Mouse (Mus musculus) kidney, postnatal 4 days (tissue): ENCODE results near the gene Hoxd3.
A peak's percentile ranks its signal among the peaks of the same experiment; 100 is the strongest.

Experiments used
- DNase-seq, 2 experiments: peaks; one replicate each; pipeline ENCODE4 v3.0.0; 2021; ENCODE audit warnings: mixed read lengths in 2 of 2

The Hoxd3 gene

GRCm38 (mm10) chr2:74679596-74679971 is 32.1 kb upstream of the Hoxd3 start:
- peak; percentile 53 to 69 for DNase-seq

GRCm38 (mm10) chr2:74679980-74680379 is 31.7 kb upstream of the Hoxd3 start:
- peak; percentile 59 to 69 for DNase-seq

DNA sequence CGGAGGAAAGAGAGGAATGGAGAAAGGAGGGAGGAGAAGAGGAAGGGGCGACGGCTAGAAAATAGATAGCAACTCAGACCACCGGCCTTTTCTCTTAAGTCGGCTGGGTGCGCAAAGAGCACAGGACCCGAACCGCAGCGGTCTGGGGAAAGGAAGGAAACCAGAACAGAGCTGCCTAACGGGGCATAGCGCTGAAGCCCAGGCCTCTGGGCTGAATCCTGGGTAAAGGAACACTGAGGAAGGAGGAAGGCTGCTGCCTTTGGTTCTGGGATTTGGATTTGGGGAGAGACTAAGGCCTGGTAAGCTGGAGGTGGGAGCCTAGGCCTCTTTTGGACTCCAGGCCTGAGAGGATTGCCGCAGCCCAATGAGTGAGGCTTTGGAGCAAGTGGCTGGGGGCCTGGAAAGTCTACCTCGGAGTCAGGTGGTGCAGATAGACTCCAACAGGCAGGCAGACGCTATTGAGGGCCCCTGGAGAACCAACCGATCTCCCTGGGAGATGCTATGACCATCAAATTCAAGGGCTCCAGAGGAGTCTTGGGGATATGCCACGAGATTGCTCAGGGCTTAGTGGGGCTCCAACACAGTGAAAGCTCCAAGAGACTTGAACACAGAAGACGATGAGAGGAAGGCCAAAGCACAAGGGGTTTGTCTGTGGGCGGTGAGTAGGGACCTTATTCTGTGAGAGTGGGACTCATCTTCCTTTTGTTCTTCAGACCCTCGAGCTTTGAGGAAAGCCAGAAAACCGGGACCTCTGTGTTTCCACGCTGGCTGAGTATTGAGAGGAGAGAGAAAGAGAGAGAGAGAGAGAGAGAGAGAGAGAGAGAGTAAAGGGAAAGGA is 30.9 kb upstream of the Hoxd3 start:
- DNase-seq, result peak; percentile 59 to 63

DNA sequence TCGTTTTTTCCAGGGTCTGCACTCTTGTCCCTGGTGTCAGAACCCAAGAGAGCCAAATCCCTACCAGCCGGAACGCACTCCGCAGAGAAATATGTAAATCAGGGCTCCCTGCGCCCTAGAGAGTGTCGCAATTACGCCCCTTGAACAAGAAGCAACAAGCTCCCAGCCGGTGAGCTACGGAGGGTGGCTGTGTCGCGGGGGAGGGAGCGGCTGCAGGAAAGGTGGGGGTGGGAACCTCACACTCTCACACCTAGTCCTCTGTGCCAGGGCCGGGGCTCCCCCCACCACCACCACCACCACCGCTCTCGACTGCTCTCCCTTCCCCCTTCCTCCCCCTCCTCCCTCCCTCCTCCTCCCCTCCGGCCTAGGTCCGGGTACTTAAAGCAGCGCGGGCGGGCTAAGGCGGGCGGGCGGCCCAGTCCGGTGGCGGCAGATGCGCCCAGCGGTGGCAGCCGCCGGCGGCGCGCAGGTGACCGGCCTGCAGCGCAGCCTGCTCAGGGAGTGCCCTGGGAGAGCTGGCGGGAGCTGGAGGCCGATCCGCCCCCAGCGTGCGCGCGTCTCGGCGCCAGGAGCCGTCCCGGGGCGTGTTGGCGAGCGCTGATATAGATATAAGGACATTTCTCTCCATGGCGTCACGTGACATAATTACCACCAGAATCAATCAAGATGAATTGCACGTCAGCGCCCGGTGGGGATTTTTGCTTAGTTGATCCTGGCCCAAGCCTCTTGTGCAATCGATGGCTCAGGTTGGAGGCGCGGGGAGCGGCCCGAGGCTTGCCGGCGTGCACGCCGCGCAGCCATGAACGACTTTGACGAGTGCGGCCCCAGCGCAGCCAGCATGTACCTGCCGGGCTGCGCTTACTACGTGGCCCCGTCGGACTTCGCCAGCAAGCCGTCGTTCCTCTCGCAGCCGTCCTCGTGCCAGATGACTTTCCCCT is 29.9 kb upstream of the Hoxd3 start:
- DNase-seq, result peak; percentile 72 to 82

- DNase-seq, result peak in 1 of 2 experiments; percentile 55
These were observed 28.9 kb upstream of the Hoxd3 start for GRCm38 (mm10) chr2:74682796-74683195.

GRCm38 (mm10) chr2:74683471-74683951 is 28.2 kb upstream of the Hoxd3 start:
- DNase-seq, result peak; percentile 66 to 79

GRCm38 (mm10) chr2:74684106-74684505 is 27.6 kb upstream of the Hoxd3 start:
- DNase-seq, result no peak

DNA sequence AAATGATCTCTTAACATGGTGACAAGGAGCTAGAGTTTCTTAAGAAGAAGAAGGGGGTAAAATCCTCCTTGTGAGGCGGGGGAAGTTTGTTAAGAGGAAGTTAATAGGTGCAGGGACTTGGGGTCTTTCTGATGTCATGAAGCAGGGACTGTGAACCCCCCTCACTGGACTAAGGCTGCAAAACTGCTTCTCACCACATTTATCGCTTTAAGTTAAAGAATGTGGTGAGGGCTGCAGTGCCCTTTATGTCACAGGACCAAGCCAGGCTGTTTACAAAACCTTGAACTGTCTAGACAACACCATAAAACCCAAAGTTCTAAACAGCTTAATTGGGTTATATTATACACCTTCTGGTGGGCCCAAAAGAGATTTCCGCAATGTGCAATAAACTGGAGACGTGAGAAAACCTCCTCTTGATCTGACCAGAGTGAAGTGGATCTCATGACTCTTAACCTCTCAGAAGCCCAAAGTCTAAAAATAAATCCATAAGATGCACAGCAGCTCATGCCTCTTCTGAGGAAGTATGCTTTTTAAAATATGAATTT is 26.6 kb upstream of the Hoxd3 start:
- no peak for DNase-seq

GRCm38 (mm10) chr2:74686301-74686987 is 25.3 kb upstream of the Hoxd3 start:
- peak; percentile 90 to 92 for DNase-seq

- peak; percentile 45 to 72 for DNase-seq
These were observed 24.6 kb upstream of the Hoxd3 start for GRCm38 (mm10) chr2:74686988-74687697.

DNA sequence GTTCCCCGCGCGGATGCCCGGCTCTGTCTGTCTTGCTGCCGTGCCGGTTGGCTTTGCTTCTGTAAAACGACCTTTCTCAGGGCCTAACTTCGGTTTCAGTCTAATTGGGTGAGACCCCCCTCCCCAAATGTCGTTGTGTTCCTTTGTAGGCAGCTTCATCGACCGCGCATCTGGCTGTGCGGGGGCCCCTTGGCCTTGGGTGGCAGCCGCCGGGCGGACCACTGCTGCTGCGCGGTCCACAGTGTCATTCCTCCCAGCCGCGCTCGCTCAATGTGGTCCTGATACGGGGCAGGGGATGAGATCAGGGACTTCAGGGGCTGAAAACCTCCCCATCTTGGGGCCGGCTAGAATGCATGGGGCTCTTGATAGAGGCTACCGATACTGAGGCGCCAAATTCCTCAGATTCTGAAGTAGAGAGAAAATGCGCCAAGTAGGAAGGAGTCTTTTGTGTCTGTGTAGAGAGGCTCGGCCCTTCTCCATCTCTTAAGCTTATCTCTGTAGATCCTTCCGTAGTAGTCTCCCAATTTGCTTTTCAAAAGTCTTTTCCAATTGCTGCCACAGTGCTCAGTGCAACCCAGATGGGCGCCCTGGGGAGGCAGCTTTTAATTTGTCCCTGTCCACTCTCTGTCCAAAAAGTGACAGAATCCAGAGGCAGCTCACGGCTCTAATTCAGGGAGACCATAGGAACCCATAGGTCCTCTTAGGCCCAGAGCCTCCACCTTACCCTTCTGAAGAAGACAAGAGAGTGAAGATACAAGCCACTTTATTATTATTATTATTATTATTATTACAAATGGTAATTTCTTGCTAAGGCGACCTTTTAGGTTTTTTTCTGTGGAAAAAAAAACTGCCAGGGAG is 23.8 kb upstream of the Hoxd3 start:
- peak; percentile 61 to 74 for DNase-seq

DNA sequence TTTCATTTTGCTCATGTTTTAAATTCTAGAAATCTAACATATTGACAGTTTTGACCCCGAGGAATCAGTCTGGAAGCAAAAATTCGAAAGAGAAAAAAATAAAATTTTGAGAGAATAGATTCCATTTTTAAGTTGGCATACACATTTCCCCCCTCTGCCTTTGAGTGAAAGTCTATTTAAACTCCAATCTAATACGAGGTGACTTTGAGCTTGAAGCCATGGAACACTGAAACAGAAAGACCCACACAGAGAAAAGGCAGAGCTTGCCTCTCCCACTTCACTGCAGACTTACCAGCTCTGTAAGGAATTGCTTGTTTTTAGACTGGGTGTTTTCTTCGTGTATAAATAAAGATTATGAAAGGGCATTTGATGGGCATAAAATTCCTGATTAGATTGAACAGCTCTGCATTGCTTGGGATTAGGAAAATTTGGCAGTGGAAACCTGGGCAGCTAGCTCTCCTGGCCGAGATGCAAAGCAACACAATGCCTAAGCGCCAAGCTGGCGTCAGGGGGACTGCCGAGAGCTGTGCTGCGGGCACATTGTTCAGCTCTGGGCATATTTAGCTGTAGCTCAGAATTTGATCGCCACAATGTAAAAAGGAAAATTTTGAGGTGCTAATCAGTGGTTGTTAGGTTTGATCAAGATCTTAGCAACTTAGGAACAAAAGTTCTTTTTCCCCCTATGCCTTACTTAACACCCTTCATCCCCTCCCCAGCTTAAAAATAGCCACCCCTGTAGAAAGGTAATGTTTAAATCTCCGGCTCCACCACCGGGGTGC is 22.7 kb upstream of the Hoxd3 start:
- peak; percentile 50 to 64 for DNase-seq

DNA sequence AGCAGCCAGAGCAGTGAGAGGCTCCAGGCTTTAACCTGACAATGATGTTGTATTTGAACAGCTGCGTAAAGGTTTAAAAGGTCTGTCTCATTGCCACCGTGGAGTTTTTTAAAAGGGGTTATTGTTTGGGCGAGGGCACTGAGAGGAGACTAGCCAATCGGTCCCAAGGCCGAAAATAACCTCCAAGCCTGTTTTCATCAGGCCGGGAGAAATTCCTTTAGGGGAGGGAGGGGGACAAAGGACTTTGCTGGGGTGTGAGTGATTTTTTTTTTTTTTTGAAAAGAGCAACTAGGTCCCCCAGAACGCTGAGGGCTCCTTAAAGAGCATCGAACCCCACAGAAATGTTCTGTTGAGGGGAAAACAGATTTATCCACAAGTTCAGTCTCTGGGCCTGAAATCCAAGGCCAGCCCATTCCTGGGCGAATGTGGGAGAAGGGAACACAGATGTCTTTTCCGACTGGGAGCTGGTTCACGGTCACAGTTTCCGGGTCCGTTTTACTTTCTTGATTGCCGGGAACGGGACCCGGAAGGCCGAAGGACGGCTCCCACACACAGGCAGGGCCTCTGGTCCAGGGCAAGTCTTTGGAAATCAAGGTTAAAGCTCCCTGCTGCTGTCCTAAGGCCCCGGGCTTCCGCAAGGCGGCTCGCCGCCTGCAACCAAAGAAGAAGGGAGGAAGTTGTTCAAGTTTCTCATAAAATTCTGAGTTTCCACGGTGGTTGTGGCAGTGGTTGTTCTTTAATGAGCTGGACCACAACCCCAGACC is 22.0 kb upstream of the Hoxd3 start:
- DNase-seq, result peak; percentile 67 to 78

- DNase-seq, result no peak
These were observed 21.4 kb upstream of the Hoxd3 start for GRCm38 (mm10) chr2:74690338-74690716.

DNA sequence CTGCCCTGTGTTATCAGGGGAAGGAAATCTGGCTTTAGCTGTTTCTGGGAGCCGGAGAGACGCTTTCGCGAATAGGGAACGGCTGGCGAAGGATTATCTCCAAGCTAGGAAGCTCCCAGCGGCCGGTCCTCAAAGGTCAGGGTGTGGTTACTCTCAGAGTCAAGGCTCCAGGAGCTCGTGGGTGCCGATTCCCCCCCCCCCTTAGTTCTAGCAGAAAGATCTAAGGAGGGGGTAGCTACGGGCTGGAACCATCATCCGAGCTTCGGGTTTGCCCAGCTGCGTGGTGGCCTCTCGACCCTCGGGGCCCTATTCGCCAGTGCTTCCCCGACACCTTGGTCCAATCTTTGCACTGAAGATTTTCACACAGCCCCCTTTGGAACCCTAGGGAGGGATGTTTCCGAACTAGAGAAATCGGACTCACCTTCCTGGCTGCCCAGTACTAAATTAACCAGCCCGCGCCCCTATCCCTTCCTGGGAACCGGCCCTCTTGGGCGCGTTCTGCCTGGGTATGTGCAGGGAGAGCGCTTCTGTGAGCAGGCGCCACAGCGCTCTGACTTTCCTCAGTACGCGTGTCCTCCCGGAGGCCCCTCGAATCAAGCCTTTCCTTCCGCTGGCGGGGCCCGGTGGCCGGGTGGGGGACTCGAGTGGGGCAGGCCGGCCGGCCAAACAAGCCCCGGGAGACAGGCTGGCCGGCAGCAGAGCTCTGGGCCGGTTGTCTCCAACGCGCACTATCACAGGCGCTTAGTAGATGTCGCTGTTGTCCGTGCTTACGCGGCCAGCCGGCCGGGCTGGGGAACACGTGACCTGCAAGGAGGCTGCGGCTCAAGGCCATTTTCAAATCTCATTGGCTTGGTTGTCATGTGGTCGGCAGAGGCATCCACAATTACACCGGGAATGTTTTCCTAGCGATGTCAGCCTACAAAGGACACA is 20.4 kb upstream of the Hoxd3 start, which contains the start of gene Hoxd10:
TSS of gene Hoxd10 (plus strand) at position 903 of the 930 bp plus-strand sequence.
- peak; percentile 89 to 95 for DNase-seq

GRCm38 (mm10) chr2:74691995-74692807 is 19.5 kb upstream of the Hoxd3 start:
- peak; percentile 54 to 67 for DNase-seq
